Mouse (Mus musculus) CH12.LX (cell line): ENCODE results near the gene Ptgdr2.

ENCODE experiments used
- CTCF ChIP-seq, 2 experiments: IDR thresholded peaks in 1 of 2; conservative IDR thresholded peaks in 1 of 2; 2 replicates each; pipeline ENCODE4 v1.5.1; 2011 to 2012; ENCODE audit warnings: low read depth in 2 of 2, low read length in 2 of 2, improper control_type of control experiment in 1 of 2, inconsistent platforms in 1 of 2, mild to moderate bottlenecking in 1 of 2, moderate library complexity in 1 of 2
- GABPA ChIP-seq: IDR thresholded peaks from 2 replicates; pipeline ENCODE4 v1.6.1; 2012; ENCODE audit warnings: low read depth, low read length, improper control_type of control experiment, inconsistent platforms; ENCODE audit not compliant: insufficient replicate concordance
- POLR2A ChIP-seq: IDR thresholded peaks from 2 replicates; pipeline ENCODE4 v1.6.1; 2011; ENCODE audit warnings: low read depth, mild to moderate bottlenecking, improper control_type of control experiment, low read length
- SIN3A ChIP-seq: IDR thresholded peaks from 2 replicates; pipeline ENCODE4 v1.6.1; 2012; ENCODE audit warnings: low read length, improper control_type of control experiment, inconsistent platforms

GRCm38 (mm10) chr19:10976318-10976717 is 39.4 kb downstream of the Ptgdr2 start:
- TF ChIP-seq POLR2A (no peak), CTCF (conservative IDR thresholded peaks at IDR 0.05 in 1 of 2, IDR thresholded peaks at IDR 0.05 in 1 of 2; ENCODE audit: low read depth in 2 of 2, low read length in 2 of 2) (peak; percentile 63), GABPA (no peak), SIN3A (no peak)
